Mouse (Mus musculus): ENCODE data around the gene Olfr102. TPM values are rescaled to one million over a fixed set of nuclear protein-coding genes. Genes with fewer than 3 reads are reported as not detected.

Olfr102 gene
- total and polyA plus RNA-seq, 2 experiments: not detected

DNA sequence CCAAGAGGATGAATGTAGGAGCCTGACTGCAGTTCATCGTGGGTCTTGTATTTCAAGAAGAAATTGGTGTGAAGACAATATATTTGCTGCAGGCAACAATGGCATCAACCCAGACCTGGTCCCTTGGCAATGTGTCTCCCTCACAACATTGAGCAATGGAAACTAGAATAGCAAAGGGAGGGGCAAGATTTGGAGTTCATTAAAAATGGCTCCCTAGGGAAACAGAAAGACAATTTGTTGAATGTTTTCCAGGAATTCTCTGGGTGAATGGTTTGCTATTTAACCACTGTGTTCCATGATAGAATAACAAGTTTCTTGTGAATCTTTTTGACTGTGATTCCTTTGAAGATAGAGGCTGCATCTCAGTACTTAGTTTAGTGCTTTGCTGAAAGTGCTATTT, 53.2 kb downstream of the Olfr102 start, which contains the start of gene Olfr98:
Gene Olfr98 (minus strand): TSS at position 124 of the 400 bp plus-strand sequence.
- no peaks in the 10 kb centered on the region for H3K36me3 ChIP-seq (ENCODE audit: control insufficient read depth, insufficient read depth, low read length)
- no peak for TF ChIP-seq POLR2A (IDR thresholded peaks at IDR 0.05; ENCODE audit: extremely low read depth, insufficient read depth, low read length)
- no peak for TF ChIP-seq CTCF (IDR thresholded peaks at IDR 0.05; ENCODE audit: low read depth, low read length)
- no peak for DNase-seq (ENCODE audit: extremely low read depth, low read depth, low spot score)
- H3K4me1 ChIP-seq (ENCODE audit: control insufficient read depth, insufficient read depth, low read length): no peaks in the 10 kb centered on the region
- WGBS: 79% methylated on average over 1 of the region's 1 CpGs
- no peak within 1 kb of the TSS for H3K27ac ChIP-seq (replicated peaks; ENCODE audit: insufficient read depth, low read depth, low read length)
- no peak within 1 kb of the TSS for H3K4me3 ChIP-seq (ENCODE audit: insufficient read depth, low read depth, low read length)
- H3K79me2 ChIP-seq (ENCODE audit: control insufficient read depth, insufficient read depth, low read length): no peaks in the 10 kb centered on the region
- no peaks in the 10 kb centered on the region for H3K27me3 ChIP-seq (ENCODE audit: control insufficient read depth, insufficient read depth, low read length)
- no peak within 1 kb of the TSS for H3K9ac ChIP-seq (ENCODE audit: low read depth, low read length)

Other genes with a start within 250 kb of the Olfr102 start
- not detected in 2 replicates for gene Olfr90, start 228.6 kb downstream of the Olfr102 start, total RNA-seq (2014; rRNA removed)
- not detected in 2 replicates for gene Olfr90, start 228.6 kb downstream of the Olfr102 start, polyA plus RNA-seq (2012; rRNA removed)
- gene Olfr91, start 218.8 kb downstream of the Olfr102 start, total RNA-seq (2014; rRNA removed): not detected in 2 replicates
- not detected in 2 replicates for gene Olfr91, start 218.8 kb downstream of the Olfr102 start, polyA plus RNA-seq (2012; rRNA removed)
- not detected in 2 replicates for gene Olfr92, start 197.0 kb downstream of the Olfr102 start, total RNA-seq (2014; rRNA removed)
- gene Olfr92, start 197.0 kb downstream of the Olfr102 start, polyA plus RNA-seq (2012; rRNA removed): not detected in 2 replicates
- gene Olfr93, start 155.6 kb downstream of the Olfr102 start, total RNA-seq (2014; rRNA removed): not detected in 2 replicates
- gene Olfr93, start 155.6 kb downstream of the Olfr102 start, polyA plus RNA-seq (2012; rRNA removed): not detected in 2 replicates
- gene Ubd, start 123.2 kb downstream of the Olfr102 start, total RNA-seq (2014; rRNA removed): 0.46 and 0.47 TPM in 2 replicates
- gene Ubd, start 123.2 kb downstream of the Olfr102 start, polyA plus RNA-seq (2012; rRNA removed): 0.22 TPM in 1 of 2 replicates, not detected in the other
- not detected in 2 replicates for gene Olfr94, start 116.1 kb downstream of the Olfr102 start, total RNA-seq (2014; rRNA removed)
- gene Olfr94, start 116.1 kb downstream of the Olfr102 start, polyA plus RNA-seq (2012; rRNA removed): not detected in 2 replicates
- not detected in 2 replicates for gene Olfr95, start 103.9 kb downstream of the Olfr102 start, total RNA-seq (2014; rRNA removed)
- not detected in 2 replicates for gene Olfr95, start 103.9 kb downstream of the Olfr102 start, polyA plus RNA-seq (2012; rRNA removed)
- not detected in 2 replicates for gene Olfr96, start 96.9 kb downstream of the Olfr102 start, total RNA-seq (2014; rRNA removed)
- gene Olfr96, start 96.9 kb downstream of the Olfr102 start, polyA plus RNA-seq (2012; rRNA removed): not detected in 2 replicates
- not detected in 2 replicates for gene Olfr97, start 79.7 kb downstream of the Olfr102 start, total RNA-seq (2014; rRNA removed)
- gene Olfr97, start 79.7 kb downstream of the Olfr102 start, polyA plus RNA-seq (2012; rRNA removed): not detected in 2 replicates
- gene Olfr98, start 53.3 kb downstream of the Olfr102 start, total RNA-seq (2014; rRNA removed): not detected in 2 replicates
- not detected in 2 replicates for gene Olfr98, start 53.3 kb downstream of the Olfr102 start, polyA plus RNA-seq (2012; rRNA removed)
- 4.4 and 4.5 TPM in 2 replicates for gene H2-M3, start 46.8 kb downstream of the Olfr102 start, total RNA-seq (2014; rRNA removed)
- 1.7 and 3.3 TPM in 2 replicates for gene H2-M3, start 46.8 kb downstream of the Olfr102 start, polyA plus RNA-seq (2012; rRNA removed)
- not detected in 2 replicates for gene Olfr99, start 33.6 kb downstream of the Olfr102 start, total RNA-seq (2014; rRNA removed)
- gene Olfr99, start 33.6 kb downstream of the Olfr102 start, polyA plus RNA-seq (2012; rRNA removed): not detected in 2 replicates
- not detected in 2 replicates for gene Olfr101, start 12.7 kb downstream of the Olfr102 start, total RNA-seq (2014; rRNA removed)
- not detected in 2 replicates for gene Olfr101, start 12.7 kb downstream of the Olfr102 start, polyA plus RNA-seq (2012; rRNA removed)
- not detected in 2 replicates for gene Olfr103, start 22.6 kb upstream of the Olfr102 start, total RNA-seq (2014; rRNA removed)
- gene Olfr103, start 22.6 kb upstream of the Olfr102 start, polyA plus RNA-seq (2012; rRNA removed): not detected in 2 replicates
- not detected in 2 replicates for gene Olfr104-ps, start 42.5 kb upstream of the Olfr102 start, total RNA-seq (2014; rRNA removed)
- gene Olfr104-ps, start 42.5 kb upstream of the Olfr102 start, polyA plus RNA-seq (2012; rRNA removed): not detected in 2 replicates
- not detected in 2 replicates for gene Olfr105-ps, start 62.0 kb upstream of the Olfr102 start, total RNA-seq (2014; rRNA removed)
- gene Olfr105-ps, start 62.0 kb upstream of the Olfr102 start, polyA plus RNA-seq (2012; rRNA removed): not detected in 2 replicates
- gene Olfr106-ps, start 73.3 kb upstream of the Olfr102 start, total RNA-seq (2014; rRNA removed): not detected in 2 replicates
- gene Olfr106-ps, start 73.3 kb upstream of the Olfr102 start, polyA plus RNA-seq (2012; rRNA removed): not detected in 2 replicates
- not detected in 2 replicates for gene Olfr107, start 82.2 kb upstream of the Olfr102 start, total RNA-seq (2014; rRNA removed)
- gene Olfr107, start 82.2 kb upstream of the Olfr102 start, polyA plus RNA-seq (2012; rRNA removed): not detected in 2 replicates
- gene Olfr108, start 128.4 kb upstream of the Olfr102 start, total RNA-seq (2014; rRNA removed): not detected in 2 replicates
- gene Olfr108, start 128.4 kb upstream of the Olfr102 start, polyA plus RNA-seq (2012; rRNA removed): not detected in 2 replicates
- not detected in 2 replicates for gene Olfr109, start 141.9 kb upstream of the Olfr102 start, total RNA-seq (2014; rRNA removed)
- not detected in 2 replicates for gene Olfr109, start 141.9 kb upstream of the Olfr102 start, polyA plus RNA-seq (2012; rRNA removed)
- 0.18 and 0.54 TPM in 2 replicates for gene H2-M2, start 166.5 kb upstream of the Olfr102 start, total RNA-seq (2014; rRNA removed)
- gene H2-M2, start 166.5 kb upstream of the Olfr102 start, polyA plus RNA-seq (2012; rRNA removed): not detected in 2 replicates
- gene Olfr110, start 175.4 kb upstream of the Olfr102 start, total RNA-seq (2014; rRNA removed): not detected in 2 replicates
- not detected in 2 replicates for gene Olfr110, start 175.4 kb upstream of the Olfr102 start, polyA plus RNA-seq (2012; rRNA removed)
- gene Olfr111, start 191.0 kb upstream of the Olfr102 start, total RNA-seq (2014; rRNA removed): not detected in 2 replicates
- gene Olfr111, start 191.0 kb upstream of the Olfr102 start, polyA plus RNA-seq (2012; rRNA removed): not detected in 2 replicates

Data from liver, adult 2 months (tissue).